Mouse (Mus musculus) heart, embryonic 15.5 days (tissue): ENCODE results near the gene Lrrc20. TPM values are rescaled to one million over a fixed set of nuclear protein-coding genes. Genes with fewer than 3 reads are reported as not detected.

Experiments
- ATAC-seq: fragments of 200-750 bp; cut with Nextera tagmentation; replicated peaks from 2 replicates; pipeline ENCODE4 v1.8.0; 2017; ENCODE audit warnings: low read depth, moderate TSS enrichment; ENCODE audit not compliant: insufficient number of reproducible peaks, insufficient read depth, low FRiP score
- H3K27ac ChIP-seq: fragments of 300-500 bp; sonication (generic); 2 replicates; pipeline ENCODE4 v1.5.1; 2015; ENCODE audit warnings: mild to moderate bottlenecking, inconsistent platforms
- H3K27me3 ChIP-seq: fragments of 300-500 bp; sonication (generic); 2 replicates; pipeline ENCODE4 v1.6.1; 2015; ENCODE audit warnings: inconsistent platforms
- H3K36me3 ChIP-seq: fragments of 300-500 bp; sonication (generic); 2 replicates; pipeline ENCODE4 v1.6.1; 2015; ENCODE audit warnings: mild to moderate bottlenecking, inconsistent platforms
- H3K4me1 ChIP-seq: fragments of 300-500 bp; sonication (generic); replicated peaks from 2 replicates; pipeline ENCODE4 v1.6.1; 2015; ENCODE audit warnings: inconsistent platforms
- H3K4me2 ChIP-seq: fragments of 300-500 bp; sonication (generic); 2 replicates; pipeline ENCODE4 v1.6.1; 2015; ENCODE audit warnings: inconsistent platforms, mild to moderate bottlenecking, moderate library complexity
- H3K4me3 ChIP-seq: fragments of 300-500 bp; sonication (generic); 2 replicates; pipeline ENCODE4 v1.5.1; 2015; ENCODE audit warnings: mild to moderate bottlenecking, inconsistent platforms
- H3K9ac ChIP-seq: fragments of 300-500 bp; sonication (generic); 2 replicates; pipeline ENCODE4 v1.6.1; 2015; ENCODE audit warnings: mild to moderate bottlenecking, inconsistent platforms
- H3K9me3 ChIP-seq: fragments of 300-500 bp; sonication (generic); replicated peaks from 2 replicates; pipeline ENCODE4 v1.6.1; 2016; ENCODE audit warnings: inconsistent platforms
- WGBS: fragments of 180-500 bp; shearing (Covaris S2); methylation state at CpG from one replicate; pipeline ENCODE4 v1.1.7; 2015; ENCODE audit warnings: mixed read lengths; 5-methylcytosine and 5-hydroxymethylcytosine counted together
- polyA plus RNA-seq: library from polyadenylated mRNA; unstranded; fragments of >200 nt; fragmentation: Nextera tagmentation; extraction: Ambion mirVana; gene quantifications from 2 replicates; pipeline ENCODE4 v1.2.1, GENCODE M21; 2015

Lrrc20 gene
- 10.4 and 12.9 TPM in 2 replicates for polyA plus RNA-seq

DNA sequence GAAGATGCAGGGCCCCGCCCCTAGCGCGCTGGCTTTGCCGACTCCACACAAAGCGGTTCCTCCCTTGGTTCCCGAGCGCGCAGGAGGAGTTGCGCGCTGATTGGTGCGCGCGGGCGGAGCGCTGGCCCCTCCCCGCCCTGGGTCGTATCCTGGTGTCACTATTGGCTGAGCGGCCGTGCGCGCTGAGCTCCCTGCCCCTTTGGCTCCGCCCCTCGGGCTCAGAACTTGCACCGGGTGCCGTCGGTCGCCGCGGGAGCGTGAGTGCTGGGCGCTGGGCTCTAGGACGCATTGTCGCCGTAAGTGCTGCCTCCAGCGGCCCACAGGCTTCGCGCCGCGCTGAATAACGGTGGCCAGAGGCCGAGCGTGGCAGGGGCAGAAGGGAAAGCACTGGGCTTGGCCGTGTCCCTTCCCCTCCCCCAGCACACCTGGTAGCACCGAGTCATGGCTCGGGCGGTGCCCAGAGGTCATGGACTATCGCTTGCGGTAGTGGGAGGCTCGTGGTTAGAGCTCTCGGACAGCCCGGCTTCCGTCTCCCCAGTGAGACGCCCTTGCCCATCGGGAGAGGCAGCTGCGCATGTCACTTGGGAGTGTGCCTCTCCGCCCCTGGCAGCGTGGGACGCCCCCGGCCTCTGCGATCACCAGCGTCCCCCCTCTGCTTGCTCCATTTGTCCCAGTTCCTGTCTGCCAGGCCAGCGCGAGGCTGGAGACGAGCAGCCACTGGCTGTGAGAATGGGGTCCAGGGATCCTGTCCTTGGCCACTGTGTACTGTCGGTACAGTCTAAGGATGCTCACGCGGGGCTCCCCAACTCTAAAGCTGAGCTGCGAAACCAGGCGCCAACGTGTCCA lies at the start of gene Lrrc20:
TSS of gene Lrrc20 (plus strand) at position 208 of the 846 bp plus-strand sequence.
- H3K9ac ChIP-seq, result peak within 1 kb of the TSS; percentile 71
- H3K36me3 ChIP-seq, result no peaks in the 10 kb centered on the region
- peak within 1 kb of the TSS; percentile 96 for H3K4me2 ChIP-seq
- no peaks in the 10 kb centered on the region for H3K27me3 ChIP-seq
- H3K4me1 ChIP-seq, result peaks cover 23% of the 10 kb centered on the region
- peak within 1 kb of the TSS; percentile 70 for H3K4me3 ChIP-seq
- no peaks in the 10 kb centered on the region for H3K9me3 ChIP-seq
- under 1% methylated on average over 70 of the region's 70 CpGs for WGBS
- ATAC-seq, result peak; percentile 96
- H3K27ac ChIP-seq, result peak within 1 kb of the TSS; percentile 81

DNA sequence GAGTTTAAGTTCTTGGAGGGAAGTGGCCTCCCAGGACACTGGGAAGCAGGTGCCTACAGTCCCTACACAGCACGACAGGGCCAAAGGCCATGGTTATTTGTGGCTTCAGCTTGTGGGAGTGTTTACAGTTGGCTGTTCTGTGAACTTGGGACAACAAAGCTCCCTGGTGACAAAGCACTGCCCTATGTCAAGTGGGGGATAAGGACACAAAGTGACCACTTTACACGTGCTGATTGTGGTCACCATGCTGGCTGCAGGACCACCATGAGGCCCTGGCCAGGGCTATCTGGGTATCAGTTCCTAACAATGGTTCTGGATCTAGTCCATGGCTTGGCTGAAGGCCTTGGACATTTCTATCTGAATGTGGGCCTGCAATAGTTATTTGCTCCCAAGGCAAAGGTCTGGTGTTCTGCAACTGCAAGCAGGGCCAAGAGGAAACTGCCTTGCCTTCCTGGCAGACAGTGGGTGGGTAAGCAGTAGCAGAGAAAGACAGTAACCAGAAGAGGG lies 49.3 kb upstream of the Lrrc20 start:
- H3K9ac ChIP-seq, result no peak overlapping the region
- 28% methylated on average over 2 of the region's 2 CpGs for WGBS
- peak overlapping the region; percentile 39 for H3K27ac ChIP-seq
- 0 out of 2 replicates have a peak, but pooled peaks cover 4% of the 10 kb centered on the region for H3K27me3 ChIP-seq
- H3K4me2 ChIP-seq, result no peak overlapping the region
- H3K36me3 ChIP-seq, result peaks cover 17% of the 10 kb centered on the region
- ATAC-seq, result peak; percentile 56; the same call in 1 of the 2 replicates
- H3K4me1 ChIP-seq, result peaks cover 21% of the 10 kb centered on the region
- no peaks in the 10 kb centered on the region for H3K9me3 ChIP-seq
- no peak overlapping the region for H3K4me3 ChIP-seq

DNA sequence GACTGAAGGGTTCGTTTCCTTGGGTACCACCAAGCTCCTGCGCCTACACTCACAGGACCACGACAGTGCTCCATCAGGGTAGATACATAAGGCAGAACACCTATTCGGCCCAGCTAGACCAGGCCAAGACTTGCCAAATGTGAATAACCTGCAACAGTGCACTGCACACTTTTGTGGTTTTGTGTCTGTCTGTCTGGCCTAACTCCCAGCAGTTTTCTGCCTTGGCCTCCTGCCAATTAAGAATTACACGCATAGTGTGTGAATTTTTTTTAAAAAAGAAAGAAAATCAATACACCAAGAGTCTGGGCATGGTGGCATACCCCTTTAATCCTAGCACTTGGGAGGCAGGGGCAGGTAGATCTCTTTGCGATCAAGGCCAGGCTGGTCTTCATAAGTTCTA lies 47.6 kb upstream of the Lrrc20 start:
- H3K27ac ChIP-seq, result no peak overlapping the region
- H3K36me3 ChIP-seq, result peaks cover 25% of the 10 kb centered on the region
- no peak overlapping the region for H3K4me2 ChIP-seq
- WGBS, result 90% methylated on average over 6 of the region's 6 CpGs
- H3K27me3 ChIP-seq, result 0 out of 2 replicates have a peak, but pooled peaks cover 3% of the 10 kb centered on the region
- no peak overlapping the region for H3K9ac ChIP-seq
- H3K4me1 ChIP-seq, result peaks cover 21% of the 10 kb centered on the region
- H3K4me3 ChIP-seq, result no peak overlapping the region
- no peak for ATAC-seq
- no peaks in the 10 kb centered on the region for H3K9me3 ChIP-seq

DNA sequence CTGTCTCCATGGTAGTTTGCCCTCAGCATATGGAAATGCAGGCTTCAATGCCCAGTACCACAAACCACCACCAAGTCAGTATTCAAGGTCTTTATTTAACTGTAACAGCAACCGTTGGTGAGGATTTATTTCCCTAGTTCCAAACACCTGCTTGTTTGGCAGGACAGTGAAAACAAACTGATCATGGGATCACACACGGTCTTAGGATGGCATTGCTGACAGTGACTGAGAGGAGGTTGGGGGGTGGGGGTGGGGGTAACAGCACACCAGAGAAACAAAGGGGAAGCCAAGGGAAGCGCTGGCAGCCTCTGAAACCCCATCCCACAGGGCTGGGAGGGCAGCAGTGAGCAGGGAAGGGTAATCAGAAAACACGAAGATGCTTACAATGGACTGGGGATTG lies 47.2 kb upstream of the Lrrc20 start:
- no peak overlapping the region for H3K9ac ChIP-seq
- H3K27me3 ChIP-seq, result no peaks in the 10 kb centered on the region
- peaks cover 21% of the 10 kb centered on the region for H3K4me1 ChIP-seq
- H3K27ac ChIP-seq, result no peak overlapping the region
- H3K4me3 ChIP-seq, result no peak overlapping the region
- 63% methylated on average over 4 of the region's 4 CpGs for WGBS
- no peak for ATAC-seq
- peaks cover 29% of the 10 kb centered on the region for H3K36me3 ChIP-seq
- H3K4me2 ChIP-seq, result no peak overlapping the region
- H3K9me3 ChIP-seq, result no peaks in the 10 kb centered on the region

DNA sequence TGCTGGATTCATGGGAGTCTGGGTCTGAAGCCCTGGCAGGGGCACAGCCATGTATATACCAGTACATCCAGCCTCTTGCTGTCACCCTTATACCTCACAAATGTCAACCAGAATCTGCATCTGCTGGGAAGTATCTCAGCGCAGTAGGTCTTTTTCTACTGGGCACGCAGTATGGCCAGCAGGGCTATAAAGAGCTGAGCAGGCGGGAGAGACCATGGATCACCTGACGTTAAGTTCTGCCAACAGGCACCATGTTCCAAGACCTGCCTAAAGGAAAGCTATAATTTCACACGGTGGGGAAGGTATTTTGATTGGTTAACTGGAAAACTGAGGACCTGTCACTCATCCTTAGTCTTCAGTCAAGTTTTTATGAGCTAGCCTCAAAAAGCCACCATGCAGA lies 46.6 kb upstream of the Lrrc20 start:
- ATAC-seq, result no peak
- H3K36me3 ChIP-seq, result peaks cover 35% of the 10 kb centered on the region

GRCm38 (mm10) chr10:61431375-61431774 lies 44.2 kb upstream of the Lrrc20 start:
- H3K4me3 ChIP-seq, result no peak overlapping the region
- H3K9ac ChIP-seq, result no peak overlapping the region
- no peak overlapping the region for H3K4me2 ChIP-seq
- H3K36me3 ChIP-seq, result peaks cover 45% of the 10 kb centered on the region
- 91% methylated on average over 9 of the region's 9 CpGs for WGBS
- H3K27ac ChIP-seq, result no peak overlapping the region
- no peak for ATAC-seq
- H3K4me1 ChIP-seq, result peaks cover 6% of the 10 kb centered on the region
- no peaks in the 10 kb centered on the region for H3K9me3 ChIP-seq
- no peaks in the 10 kb centered on the region for H3K27me3 ChIP-seq

More for the DNA sequence above, 46.6 kb upstream of the Lrrc20 start:
- 92% methylated on average over 5 of the region's 5 CpGs for WGBS
- no peak overlapping the region for H3K4me2 ChIP-seq
- H3K4me3 ChIP-seq, result no peak overlapping the region
- H3K27me3 ChIP-seq, result no peaks in the 10 kb centered on the region
- H3K9me3 ChIP-seq, result no peaks in the 10 kb centered on the region
- H3K9ac ChIP-seq, result no peak overlapping the region
- no peak overlapping the region for H3K27ac ChIP-seq
- H3K4me1 ChIP-seq, result peaks cover 19% of the 10 kb centered on the region

DNA sequence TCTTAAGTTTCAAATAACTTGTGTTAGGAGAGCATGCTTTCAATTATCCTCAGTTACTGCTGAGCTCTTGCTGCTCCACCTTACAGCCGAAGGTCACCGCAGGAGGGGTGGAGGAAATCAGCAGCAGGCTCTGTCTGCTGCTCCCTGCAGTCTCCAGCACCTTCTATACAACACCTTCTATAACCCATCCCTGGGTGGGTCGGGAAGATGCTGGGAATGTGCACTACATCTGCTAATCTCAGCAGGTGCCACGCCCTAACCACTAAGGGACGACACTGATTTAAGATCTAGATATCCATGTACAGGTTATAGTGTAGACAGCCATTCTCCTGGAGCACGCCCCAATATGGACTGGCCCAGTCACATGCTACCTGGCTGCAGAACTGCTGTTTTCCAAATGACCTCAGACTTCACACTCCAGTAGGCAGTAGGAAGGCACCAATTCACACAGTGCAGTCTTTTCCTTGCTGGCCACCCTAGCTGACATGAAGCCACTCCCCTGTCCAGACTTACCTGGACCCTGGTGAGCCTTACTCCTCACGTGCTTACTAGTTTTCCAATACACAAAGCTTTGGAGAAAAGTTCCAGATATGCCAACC lies 35.3 kb upstream of the Lrrc20 start:
- no peak overlapping the region for H3K9ac ChIP-seq
- H3K4me3 ChIP-seq, result no peak overlapping the region
- no peak overlapping the region for H3K4me2 ChIP-seq
- H3K9me3 ChIP-seq, result no peaks in the 10 kb centered on the region
- WGBS, result 85% methylated on average over 7 of the region's 7 CpGs
- H3K4me1 ChIP-seq, result peaks cover 31% of the 10 kb centered on the region
- no peaks in the 10 kb centered on the region for H3K27me3 ChIP-seq
- no peak overlapping the region for H3K27ac ChIP-seq
- no peaks in the 10 kb centered on the region for H3K36me3 ChIP-seq
- ATAC-seq, result no peak

DNA sequence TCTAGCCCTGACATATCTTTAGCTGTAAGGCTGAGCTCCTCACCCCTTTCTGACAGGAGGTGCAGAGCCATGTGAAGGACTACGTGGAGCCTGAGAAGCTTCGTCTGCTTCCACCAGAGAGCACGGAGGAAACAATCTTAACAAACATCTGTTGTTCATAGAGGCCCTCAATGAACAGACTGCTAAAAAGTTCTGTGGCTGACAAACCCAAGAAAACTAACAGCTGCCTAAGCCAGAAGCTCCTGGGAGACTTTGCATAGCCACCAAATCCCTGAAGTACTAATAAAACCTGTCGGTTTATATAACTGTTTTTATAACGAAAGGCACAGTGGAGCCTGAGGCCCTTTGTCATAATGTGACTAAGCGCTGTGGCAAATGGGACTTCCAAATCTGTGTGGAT lies 32.1 kb upstream of the Lrrc20 start:
- no peak overlapping the region for H3K9ac ChIP-seq
- H3K9me3 ChIP-seq, result no peaks in the 10 kb centered on the region
- H3K36me3 ChIP-seq, result no peaks in the 10 kb centered on the region
- H3K4me1 ChIP-seq, result peaks cover 55% of the 10 kb centered on the region
- H3K4me2 ChIP-seq, result no peak overlapping the region
- WGBS, result 60% methylated on average over 6 of the region's 6 CpGs
- ATAC-seq, result no peak
- 0 out of 2 replicates have a peak overlapping the region, but pooled peaks have one; percentile 7 for H3K27ac ChIP-seq
- H3K27me3 ChIP-seq, result no peaks in the 10 kb centered on the region
- H3K4me3 ChIP-seq, result no peak overlapping the region

GRCm38 (mm10) chr10:61443876-61444275 lies 31.7 kb upstream of the Lrrc20 start:
- H3K27me3 ChIP-seq, result no peaks in the 10 kb centered on the region
- H3K36me3 ChIP-seq, result no peaks in the 10 kb centered on the region
- H3K9ac ChIP-seq, result no peak overlapping the region
- no peak overlapping the region for H3K4me2 ChIP-seq
- WGBS, result 55% methylated on average over 1 of the region's 1 CpGs
- 0 out of 2 replicates have a peak overlapping the region, but pooled peaks have one; percentile 7 for H3K27ac ChIP-seq
- H3K4me1 ChIP-seq, result peaks cover 59% of the 10 kb centered on the region
- H3K9me3 ChIP-seq, result no peaks in the 10 kb centered on the region
- no peak overlapping the region for H3K4me3 ChIP-seq
- ATAC-seq, result no peak

DNA sequence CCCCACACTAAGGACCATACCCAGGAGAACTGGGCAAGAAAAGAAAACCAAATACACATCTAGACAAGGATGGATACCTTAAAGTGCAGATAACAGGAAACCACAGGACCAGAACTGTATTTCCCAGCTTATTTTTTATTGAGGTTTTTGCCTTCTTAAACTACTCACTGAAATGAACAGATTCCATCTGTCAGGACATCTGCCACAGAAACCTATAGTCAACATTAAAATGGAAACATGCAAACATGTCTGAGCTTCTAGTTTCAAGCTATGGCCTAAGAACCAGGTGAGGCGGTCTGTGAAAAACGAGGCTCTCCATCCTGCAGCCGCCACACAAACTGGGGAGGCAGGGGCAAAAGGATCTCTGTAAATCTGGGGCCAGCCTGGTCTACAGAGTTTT lies 30.6 kb upstream of the Lrrc20 start:
- Histone ChIP-seq H3K36me3 (no peaks in the 10 kb centered on the region), H3K9ac (no peak overlapping the region), H3K27me3 (no peaks in the 10 kb centered on the region), H3K4me2 (no peak overlapping the region), H3K9me3 (no peaks in the 10 kb centered on the region), H3K27ac (no peak overlapping the region), H3K4me3 (no peak overlapping the region), H3K4me1 (peaks cover 69% of the 10 kb centered on the region)
- 82% methylated on average over 3 of the region's 3 CpGs for WGBS
- no peak for ATAC-seq

DNA sequence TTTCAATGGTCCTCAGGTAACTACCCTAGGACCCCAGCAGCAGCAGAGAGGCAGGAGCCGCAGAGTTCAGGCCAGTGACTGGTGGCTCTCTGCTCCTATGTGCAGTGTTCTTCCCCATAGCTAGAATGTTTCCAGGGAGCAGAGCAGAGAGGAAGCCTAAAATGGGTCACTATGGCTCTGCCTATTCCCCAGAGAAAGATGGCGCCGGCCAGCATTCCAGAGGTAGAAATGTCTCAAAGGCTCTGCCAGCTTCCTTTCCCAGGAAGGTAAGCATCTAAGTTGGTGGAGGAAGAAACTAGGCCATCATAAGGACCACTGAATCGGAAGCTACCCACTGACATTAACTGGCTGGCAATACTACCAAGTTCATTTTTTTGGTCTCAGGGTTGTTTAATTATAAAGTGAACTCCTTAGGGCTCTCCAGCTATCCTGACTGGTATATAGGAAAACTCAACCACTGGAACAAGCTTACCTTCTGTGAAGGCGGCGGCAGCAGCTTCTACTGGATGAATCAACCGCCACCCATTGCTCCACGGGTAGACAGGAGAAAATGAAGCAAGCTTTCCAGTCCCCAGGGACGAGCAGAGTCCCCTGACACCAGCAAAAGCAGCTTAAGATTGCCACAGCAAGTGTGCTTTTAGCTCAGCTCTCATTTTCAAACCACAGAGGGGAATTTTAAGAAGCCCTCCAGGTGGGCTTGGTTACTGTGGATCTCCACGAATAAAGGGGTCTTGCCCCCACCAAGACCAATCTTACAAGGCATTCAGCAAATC lies 27.8 kb upstream of the Lrrc20 start:
- no peaks in the 10 kb centered on the region for H3K36me3 ChIP-seq
- 0 out of 2 replicates have a peak overlapping the region, but pooled peaks have one; percentile 3 for H3K27ac ChIP-seq
- H3K9ac ChIP-seq, result no peak overlapping the region
- no peaks in the 10 kb centered on the region for H3K27me3 ChIP-seq
- H3K4me3 ChIP-seq, result no peak overlapping the region
- no peak for ATAC-seq
- H3K9me3 ChIP-seq, result no peaks in the 10 kb centered on the region
- WGBS, result 83% methylated on average over 10 of the region's 10 CpGs
- no peak overlapping the region for H3K4me2 ChIP-seq
- peaks cover 76% of the 10 kb centered on the region for H3K4me1 ChIP-seq
